Mouse (Mus musculus) heart, adult 2 months (tissue): Measurements from ENCODE around the gene Ap5b1.

Experiments
- CTCF ChIP-seq: fragments of 200-600 bp; IDR thresholded peaks from 2 replicates; pipeline ENCODE4 v1.8.1; 2022; ENCODE audit warnings: antibody characterized with exemption, mild to moderate bottlenecking, moderate library complexity
- POLR2A ChIP-seq: fragments of 200-500 bp; IDR thresholded peaks from 2 replicates; pipeline ENCODE4 v1.6.1; 2011; ENCODE audit warnings: mild to moderate bottlenecking, low read depth, low read length, control low read depth; ENCODE audit not compliant: insufficient read depth

GRCm38 (mm10) chr19:5609547-5610404 lies 42.0 kb downstream of the Ap5b1 start, which contains the start of gene Kat5:
- TF ChIP-seq CTCF (peak; percentile 40), POLR2A (peak; percentile 82)
